Mouse (Mus musculus) MEL (cell line): ENCODE data around the gene Spata3. TPM values are rescaled to one million over a fixed set of nuclear protein-coding genes. Genes with fewer than 3 reads are reported as not detected.

Experiments
- DNase-seq: peaks from one replicate; pipeline ENCODE4 v3.0.0; 2011; ENCODE audit warnings: low read depth, low spot score
- H3K27ac ChIP-seq: 2 replicates; pipeline ENCODE4 v1.5.1; 2012; ENCODE audit warnings: low read depth, mild to moderate bottlenecking, control low read depth, low read length, moderate library complexity; ENCODE audit not compliant: control insufficient read depth
- H3K27me3 ChIP-seq, 2 experiments: fragments of 150-350 bp in 1 of 2; sonication (generic) in 1 of 2; 2 replicates each; pipeline ENCODE4 v1.6.1; 2012; ENCODE audit warnings: low read length in 2 of 2, mild to moderate bottlenecking in 2 of 2, improper control_type of control experiment in 1 of 2, moderate library complexity in 1 of 2; ENCODE audit not compliant: insufficient read depth in 2 of 2, control insufficient read depth in 1 of 2
- H3K36me3 ChIP-seq, 2 experiments: 2 replicates each; pipeline ENCODE4 v1.6.1; 2012 to 2014; ENCODE audit warnings: low read length in 2 of 2, improper control_type of control experiment in 1 of 2, inconsistent platforms in 1 of 2, mild to moderate bottlenecking in 1 of 2; ENCODE audit not compliant: insufficient read depth in 2 of 2, control insufficient read depth in 1 of 2
- H3K4me1 ChIP-seq, 2 experiments: fragments of 150-350 bp in 1 of 2; sonication (generic) in 1 of 2; 2 replicates each; pipeline ENCODE4 v1.6.1; 2012; ENCODE audit warnings: low read length in 2 of 2, improper control_type of control experiment in 1 of 2, mild to moderate bottlenecking in 1 of 2; ENCODE audit not compliant: insufficient read depth in 2 of 2, control insufficient read depth in 1 of 2
- H3K4me3 ChIP-seq, 2 experiments: fragments of 150-350 bp in 1 of 2; sonication (generic) in 1 of 2; 2 replicates each; pipeline ENCODE4 v1.5.1; 2012; ENCODE audit warnings: low read depth in 2 of 2, low read length in 2 of 2, mild to moderate bottlenecking in 2 of 2, moderate library complexity in 2 of 2, control low read depth in 1 of 2, improper control_type of control experiment in 1 of 2; ENCODE audit not compliant: control insufficient read depth in 1 of 2, insufficient read depth in 1 of 2
- H3K79me2 ChIP-seq: 2 replicates; pipeline ENCODE4 v1.6.1; 2012; ENCODE audit warnings: mild to moderate bottlenecking, low read length, moderate library complexity; ENCODE audit not compliant: control insufficient read depth, poor library complexity, insufficient read depth
- H3K9ac ChIP-seq: 2 replicates; pipeline ENCODE4 v1.6.1; 2012; ENCODE audit warnings: low read depth, mild to moderate bottlenecking, control low read depth, low read length, moderate library complexity; ENCODE audit not compliant: control insufficient read depth, poor library complexity, severe bottlenecking
- H3K9me3 ChIP-seq: fragments of 150-350 bp; sonication (generic); replicated peaks from 2 replicates; pipeline ENCODE4 v1.6.1; 2012; ENCODE audit warnings: mild to moderate bottlenecking, low read length, improper control_type of control experiment, moderate library complexity; ENCODE audit not compliant: insufficient read depth
- BHLHE40 ChIP-seq: IDR thresholded peaks from 2 replicates; pipeline ENCODE4 v1.6.1; 2012; ENCODE audit warnings: low read depth, mild to moderate bottlenecking, inconsistent platforms, low read length, improper control_type of control experiment, borderline replicate concordance
- CHD1 ChIP-seq: IDR thresholded peaks from 2 replicates; pipeline ENCODE4 v1.6.1; 2012; ENCODE audit warnings: low read depth, mild to moderate bottlenecking, inconsistent platforms, low read length, improper control_type of control experiment
- CHD2 ChIP-seq: IDR thresholded peaks from 2 replicates; pipeline ENCODE4 v1.6.1; 2011; ENCODE audit warnings: low read length, improper control_type of control experiment
- CTCF ChIP-seq, 3 experiments: IDR thresholded peaks in 2 of 3; conservative IDR thresholded peaks in 1 of 3; 2 replicates each; pipeline ENCODE4 v1.5.1; 2011 to 2012; ENCODE audit warnings: low read length in 3 of 3, low read depth in 2 of 3, mild to moderate bottlenecking in 2 of 3, improper control_type of control experiment in 1 of 3, inconsistent platforms in 1 of 3, mixed read lengths in 1 of 3, moderate library complexity in 1 of 3; ENCODE audit not compliant: control insufficient read depth in 1 of 3, insufficient read depth in 1 of 3, poor library complexity in 1 of 3, severe bottlenecking in 1 of 3
- E2F4 ChIP-seq: IDR thresholded peaks from 2 replicates; pipeline ENCODE4 v1.6.1; 2011; ENCODE audit warnings: low read depth, low read length, improper control_type of control experiment, borderline replicate concordance
- ELF1 ChIP-seq: IDR thresholded peaks from 2 replicates; pipeline ENCODE4 v1.6.1; 2014; ENCODE audit warnings: low read depth, mild to moderate bottlenecking, inconsistent platforms, low read length, improper control_type of control experiment, moderate library complexity
- EP300 ChIP-seq, 2 experiments: IDR thresholded peaks; 2 replicates each; pipeline ENCODE4 v1.6.1; 2011; ENCODE audit warnings: improper control_type of control experiment in 2 of 2, low read length in 2 of 2, low read depth in 1 of 2, mild to moderate bottlenecking in 1 of 2
- GABPA ChIP-seq: IDR thresholded peaks from 2 replicates; pipeline ENCODE4 v1.6.1; 2012; ENCODE audit warnings: low read depth, mild to moderate bottlenecking, inconsistent platforms, low read length, improper control_type of control experiment, moderate library complexity
- HCFC1 ChIP-seq: IDR thresholded peaks from 2 replicates; pipeline ENCODE4 v1.6.1; 2012; ENCODE audit warnings: low read depth, mild to moderate bottlenecking, inconsistent platforms, low read length, improper control_type of control experiment, moderate library complexity
- KAT2A ChIP-seq: conservative IDR thresholded peaks from 2 replicates; pipeline ENCODE4 v1.6.1; 2012; ENCODE audit warnings: low read depth, low read length, improper control_type of control experiment, inconsistent platforms
- MAFK ChIP-seq: IDR thresholded peaks from 2 replicates; pipeline ENCODE4 v1.6.1; 2011; ENCODE audit warnings: low read depth, mild to moderate bottlenecking, low read length, improper control_type of control experiment, borderline replicate concordance
- MAX ChIP-seq: IDR thresholded peaks from 2 replicates; pipeline ENCODE4 v1.6.1; 2011; ENCODE audit warnings: low read length, improper control_type of control experiment
- MEF2A ChIP-seq: IDR thresholded peaks from 2 replicates; pipeline ENCODE4 v1.6.1; 2014; ENCODE audit warnings: low read depth, mild to moderate bottlenecking, inconsistent platforms, low read length, improper control_type of control experiment; ENCODE audit not compliant: poor library complexity, insufficient replicate concordance, severe bottlenecking; ENCODE audit errors: extremely low read depth
- MXI1 ChIP-seq: IDR thresholded peaks from 2 replicates; pipeline ENCODE4 v1.6.1; 2011; ENCODE audit warnings: mild to moderate bottlenecking, low read depth, low read length, improper control_type of control experiment
- MYB ChIP-seq: IDR thresholded peaks from 2 replicates; pipeline ENCODE4 v1.6.1; 2011; ENCODE audit warnings: mild to moderate bottlenecking, low read depth, low read length, improper control_type of control experiment
- NELFE ChIP-seq: IDR thresholded peaks from 2 replicates; pipeline ENCODE4 v1.6.1; 2011; ENCODE audit warnings: low read depth, low read length, improper control_type of control experiment
- POLR2A ChIP-seq, 2 experiments: IDR thresholded peaks; 2 replicates each; pipeline ENCODE4 v1.6.1; 2011 to 2012; ENCODE audit warnings: low read length in 2 of 2, mild to moderate bottlenecking in 2 of 2, control low read depth in 1 of 2, improper control_type of control experiment in 1 of 2, low read depth in 1 of 2, moderate library complexity in 1 of 2; ENCODE audit not compliant: control insufficient read depth in 1 of 2, insufficient read depth in 1 of 2, poor library complexity in 1 of 2
- POLR2AphosphoS5 ChIP-seq: IDR thresholded peaks from 2 replicates; pipeline ENCODE4 v1.6.1; 2012; ENCODE audit warnings: low read depth, borderline replicate concordance, mild to moderate bottlenecking, inconsistent platforms, low read length, moderate library complexity, mixed read lengths
- RAD21 ChIP-seq: IDR thresholded peaks from 2 replicates; pipeline ENCODE4 v1.6.1; 2011; ENCODE audit warnings: mild to moderate bottlenecking, low read depth, low read length, improper control_type of control experiment
- RCOR1 ChIP-seq: IDR thresholded peaks from 2 replicates; pipeline ENCODE4 v1.6.1; 2012; ENCODE audit warnings: low read depth, mild to moderate bottlenecking, inconsistent platforms, low read length, improper control_type of control experiment
- SIN3A ChIP-seq: IDR thresholded peaks from 2 replicates; pipeline ENCODE4 v1.6.1; 2012; ENCODE audit warnings: low read length, improper control_type of control experiment, inconsistent platforms
- SMC3 ChIP-seq: IDR thresholded peaks from 2 replicates; pipeline ENCODE4 v1.6.1; 2011; ENCODE audit warnings: low read depth, low read length, improper control_type of control experiment
- TBP ChIP-seq: IDR thresholded peaks from 2 replicates; pipeline ENCODE4 v1.8.0; 2011; ENCODE audit warnings: low read depth, low read length, improper control_type of control experiment
- UBTF ChIP-seq: IDR thresholded peaks from 2 replicates; pipeline ENCODE4 v1.6.1; 2012; ENCODE audit warnings: low read depth, mild to moderate bottlenecking, inconsistent platforms, low read length, improper control_type of control experiment, moderate library complexity, borderline replicate concordance; ENCODE audit not compliant: insufficient read depth
- ZC3H11A ChIP-seq: IDR thresholded peaks from 2 replicates; pipeline ENCODE4 v1.6.1; 2012; ENCODE audit warnings: low read depth, mild to moderate bottlenecking, inconsistent platforms, low read length, improper control_type of control experiment
- ZKSCAN1 ChIP-seq: IDR thresholded peaks from 2 replicates; pipeline ENCODE4 v1.6.1; 2012; ENCODE audit warnings: low read depth, mild to moderate bottlenecking, inconsistent platforms, low read length, improper control_type of control experiment, moderate library complexity
- ZMIZ1 ChIP-seq: IDR thresholded peaks from 2 replicates; pipeline ENCODE4 v1.6.1; 2012; ENCODE audit warnings: low read depth, mild to moderate bottlenecking, inconsistent platforms, low read length, improper control_type of control experiment, moderate library complexity
- ZNF384 ChIP-seq: IDR thresholded peaks from 2 replicates; pipeline ENCODE4 v1.6.1; 2012; ENCODE audit warnings: low read depth, mild to moderate bottlenecking, inconsistent platforms, low read length, improper control_type of control experiment
- polyA plus RNA-seq, 2 experiments: library from polyadenylated mRNA; stranded (reverse) in 1 of 2; unstranded in 1 of 2; fragments of >175 nt in 1 of 2; fragments of >200 nt in 1 of 2; gene quantifications; 2 replicates each; pipeline versions ENCODE4 v1.2.1 to v1.2.4; 2012; ENCODE audit warnings: low replicate concordance in 2 of 2, low read depth in 1 of 2; ENCODE audit not compliant: insufficient read length in 2 of 2, insufficient read depth in 1 of 2, missing spikeins in 1 of 2
- total RNA-seq: library from RNA; depleted of rRNA; stranded (reverse); fragments of 300-350 nt; gene quantifications from 2 replicates; pipeline ENCODE4 v1.2.3, GENCODE M21; 2012

Gene Spata3
- total and polyA plus RNA-seq, 3 experiments = not detected

DNA sequence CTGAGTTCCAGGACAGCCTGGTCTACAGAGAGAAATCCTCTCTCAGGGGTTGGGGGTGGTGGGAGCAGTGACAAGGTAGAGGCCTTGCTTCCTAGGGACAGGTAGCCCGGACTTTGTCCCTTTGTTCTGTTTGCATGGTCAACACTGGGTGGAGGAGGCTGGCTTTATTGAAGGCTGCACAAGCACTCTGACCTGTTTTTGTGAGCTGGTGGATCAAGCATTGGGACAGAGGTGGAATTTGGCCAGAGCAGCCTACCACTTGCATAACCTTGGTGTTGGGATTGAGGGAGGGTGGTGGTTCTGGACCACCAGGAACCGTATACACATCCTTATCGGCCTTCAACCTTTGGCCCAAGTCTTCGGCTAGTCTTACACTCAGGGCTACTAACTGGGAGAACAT is 39.7 kb downstream of the Spata3 start:
- H3K4me3 ChIP-seq = no peak overlapping the region
- H3K9ac ChIP-seq = no peak overlapping the region
- H3K27me3 ChIP-seq = peaks cover 6 to 7% of the 10 kb centered on the region in 2 experiments
- no peaks in the 10 kb centered on the region for H3K9me3 ChIP-seq
- TF ChIP-seq EP300 (IDR thresholded peaks at IDR 0.05; ENCODE audit: low read depth in 1 of 2, low read length in 2 of 2) (no peak), MYB (no peak), ZNF384 (no peak), UBTF (no peak), KAT2A (no peak)
- peaks cover 2 to 3% of the 10 kb centered on the region in 2 experiments; a peak in 3 of 4 replicates for H3K4me1 ChIP-seq
- no peaks in the 10 kb centered on the region for H3K36me3 ChIP-seq
- no peaks in the 10 kb centered on the region; the same call in 1 of the 2 replicates for H3K79me2 ChIP-seq
- no peak for DNase-seq
- H3K27ac ChIP-seq = no peak overlapping the region

DNA sequence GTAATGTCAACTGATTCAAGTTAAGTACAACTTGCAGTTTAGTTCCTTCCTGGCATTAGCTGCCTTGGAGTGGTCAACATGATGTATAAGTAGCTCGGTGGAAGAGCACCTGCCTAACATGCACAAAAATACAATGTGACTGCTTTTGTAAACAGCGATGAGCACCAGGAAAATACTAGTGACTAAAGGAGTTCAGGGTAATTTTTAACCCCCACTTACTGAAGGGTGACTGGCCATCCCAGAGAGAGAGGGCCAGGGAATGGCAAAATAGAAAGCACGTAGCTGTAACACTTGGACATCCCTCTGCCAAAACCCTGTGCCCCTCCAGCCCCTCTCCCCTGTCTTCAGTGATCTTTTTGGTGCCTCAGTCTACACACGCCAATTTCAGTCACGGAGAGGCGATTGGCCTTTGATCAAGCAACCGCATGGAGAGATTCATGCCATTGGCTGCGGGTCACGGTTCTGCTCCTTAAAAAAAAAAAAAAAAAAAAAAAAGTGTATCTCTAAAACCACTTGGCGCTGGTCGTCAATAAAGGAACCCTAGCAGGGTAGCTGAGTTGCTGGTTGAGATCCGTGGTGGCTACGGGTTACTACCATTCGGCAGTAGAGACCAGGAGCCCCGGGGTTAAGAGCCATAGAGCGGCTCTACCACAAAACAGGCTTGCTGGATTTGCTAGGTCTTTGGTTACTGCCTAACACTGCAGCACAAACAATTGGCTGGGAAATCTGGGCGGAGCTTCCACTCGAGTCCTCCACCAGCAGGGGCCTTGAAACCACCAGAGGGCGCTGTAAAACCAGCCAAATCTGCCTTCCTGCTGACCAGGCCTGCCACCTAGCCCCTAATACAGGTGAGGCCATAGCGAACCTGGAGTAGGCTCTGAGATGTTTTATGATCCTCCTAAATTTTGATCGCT is 42.5 kb downstream of the Spata3 start:
- H3K4me3 ChIP-seq = peak overlapping the region; percentile 72 to 77
- peak; percentile 96 for DNase-seq
- H3K79me2 ChIP-seq = no peaks in the 10 kb centered on the region; the same call in 1 of the 2 replicates
- H3K27ac ChIP-seq = peak overlapping the region; percentile 35
- no peaks in the 10 kb centered on the region for H3K9me3 ChIP-seq
- peaks cover 2 to 15% of the 10 kb centered on the region in 2 experiments; a peak in 3 of 4 replicates for H3K4me1 ChIP-seq
- H3K36me3 ChIP-seq = peaks cover 0 to 8% of the 10 kb centered on the region in 2 experiments; a peak in 2 of 4 replicates
- peaks cover 5 to 6% of the 10 kb centered on the region in 2 experiments for H3K27me3 ChIP-seq
- H3K9ac ChIP-seq = peak overlapping the region; percentile 74
- TF ChIP-seq TBP (peak; percentile 53; the same call in 1 of the 2 replicates), UBTF (no peak), CTCF (IDR thresholded peaks at IDR 0.05 in 2 of 3, conservative IDR thresholded peaks at IDR 0.05 in 1 of 3; ENCODE audit: control insufficient read depth in 1 of 3, insufficient read depth in 1 of 3, low read depth in 2 of 3, low read length in 3 of 3, poor library complexity in 1 of 3, severe bottlenecking in 1 of 3) (peak; percentile 86 to 94 (median 94)), ZMIZ1 (no peak), POLR2A (IDR thresholded peaks at IDR 0.05; ENCODE audit: control insufficient read depth in 1 of 2, insufficient read depth in 1 of 2, low read depth in 1 of 2, low read length in 2 of 2, poor library complexity in 1 of 2) (peak in 1 of 2 experiments; percentile 74; a peak in 2 of 4 replicates), GABPA (no peak), BHLHE40 (0 out of 2 replicates have a peak, but pooled peaks have one; percentile 17), MAX (no peak), MAFK (0 out of 2 replicates have a peak, but pooled peaks have one; percentile 11), CHD2 (no peak), MYB (no peak), ZKSCAN1 (peak; percentile 57; the same call in 1 of the 2 replicates), ELF1 (no peak), RCOR1 (no peak), HCFC1 (no peak; the same call in 1 of the 2 replicates), RAD21 (peak; percentile 49), MXI1 (peak; percentile 21; the same call in 1 of the 2 replicates), E2F4 (no peak), NELFE (peak; percentile 43), ZC3H11A (0 out of 2 replicates have a peak, but pooled peaks have one; percentile 30), MEF2A (no peak), SMC3 (peak; percentile 59), POLR2AphosphoS5 (no peak), ZNF384 (peak; percentile 92), SIN3A (peak; percentile 64), CHD1 (no peak)
